Mouse (Mus musculus) liver, embryonic 13.5 days (tissue): ENCODE measurements around the gene Elovl3. TPM values are rescaled to one million over a fixed set of nuclear protein-coding genes. Genes with fewer than 3 reads are reported as not detected.

Experiments used
- ATAC-seq: fragments of 200-750 bp; cut with Nextera tagmentation; 2 replicates; pipeline ENCODE4 v1.8.0; 2017; ENCODE audit warnings: low read depth, mild to moderate bottlenecking, moderate number of reproducible peaks, moderate library complexity
- DNase-seq: peaks from one replicate; pipeline ENCODE4 v3.0.0; 2022
- H3K27ac ChIP-seq: fragments of 300-500 bp; sonication (generic); 2 replicates; pipeline ENCODE4 v1.5.1; 2015; ENCODE audit warnings: moderate library complexity, mild to moderate bottlenecking, inconsistent platforms
- H3K27me3 ChIP-seq: fragments of 300-500 bp; sonication (generic); 2 replicates; pipeline ENCODE4 v1.6.1; 2015; ENCODE audit warnings: mild to moderate bottlenecking, inconsistent platforms
- H3K36me3 ChIP-seq: fragments of 300-500 bp; sonication (generic); 2 replicates; pipeline ENCODE4 v1.6.1; 2015; ENCODE audit warnings: mild to moderate bottlenecking, inconsistent platforms
- H3K4me1 ChIP-seq: fragments of 300-500 bp; sonication (generic); replicated peaks from 2 replicates; pipeline ENCODE4 v1.6.1; 2015; ENCODE audit warnings: inconsistent platforms
- H3K4me2 ChIP-seq: fragments of 300-500 bp; sonication (generic); 2 replicates; pipeline ENCODE4 v1.6.1; 2015; ENCODE audit warnings: inconsistent platforms, mild to moderate bottlenecking, moderate library complexity
- H3K4me3 ChIP-seq: fragments of 300-500 bp; sonication (generic); replicated peaks from 2 replicates; pipeline ENCODE4 v1.5.1; 2015; ENCODE audit warnings: mild to moderate bottlenecking, inconsistent platforms
- H3K9ac ChIP-seq: fragments of 300-500 bp; sonication (generic); 2 replicates; pipeline ENCODE4 v1.6.1; 2015; ENCODE audit warnings: mild to moderate bottlenecking, inconsistent platforms
- H3K9me3 ChIP-seq: fragments of 300-500 bp; sonication (generic); replicated peaks from 2 replicates; pipeline ENCODE4 v1.6.1; 2016; ENCODE audit warnings: inconsistent platforms
- WGBS: fragments of 180-500 bp; shearing (Covaris S2); methylation state at CpG from one replicate; pipeline ENCODE4 v1.1.7; 2015; ENCODE audit not compliant: insufficient replicate concordance; 5-methylcytosine and 5-hydroxymethylcytosine counted together
- polyA plus RNA-seq: library from polyadenylated mRNA; unstranded; fragments of >200 nt; fragmentation: Nextera tagmentation; extraction: Ambion mirVana; gene quantifications from 2 replicates; pipeline ENCODE4 v1.2.1, GENCODE M21; 2015

Elovl3 gene
- polyA plus RNA-seq, result 0.07 TPM in 1 of 2 replicates, not detected in the other

GRCm38 (mm10) chr19:46131694-46132525 lies at the start of gene Elovl3:
Elovl3 (plus strand) TSS chr19:46131897.
- Histone ChIP-seq H3K9ac (no peak within 1 kb of the TSS), H3K27ac (no peak within 1 kb of the TSS), H3K27me3 (peaks cover 80% of the 10 kb centered on the region), H3K9me3 (no peaks in the 10 kb centered on the region), H3K4me3 (peak within 1 kb of the TSS; percentile 27), H3K36me3 (no peaks in the 10 kb centered on the region), H3K4me2 (peak within 1 kb of the TSS; percentile 57), H3K4me1 (peaks cover 23% of the 10 kb centered on the region)
- DNase-seq, result peak; percentile 26
- WGBS, result 2% methylated on average over 31 of the region's 31 CpGs
- peak; percentile 65 for ATAC-seq

- no peaks in the 10 kb centered on the region for H3K27me3 ChIP-seq
- ATAC-seq (no peak), DNase-seq (no peak)
- no peak overlapping the region for H3K4me2 ChIP-seq
- H3K9me3 ChIP-seq, result no peaks in the 10 kb centered on the region
- no peak overlapping the region for H3K4me3 ChIP-seq
- H3K9ac ChIP-seq, result no peak overlapping the region
- WGBS, result 92% methylated on average over 8 of the region's 8 CpGs
- peaks cover 10% of the 10 kb centered on the region; the same call in 1 of the 2 replicates for H3K4me1 ChIP-seq
- no peak overlapping the region for H3K27ac ChIP-seq
- H3K36me3 ChIP-seq, result peaks cover 55% of the 10 kb centered on the region
These were observed 46.5 kb upstream of the Elovl3 start for GRCm38 (mm10) chr19:46085185-46085584.

GRCm38 (mm10) chr19:46086337-46086736 lies 45.4 kb upstream of the Elovl3 start:
- Histone ChIP-seq H3K27ac (no peak overlapping the region), H3K9me3 (no peaks in the 10 kb centered on the region), H3K4me1 (peaks cover 10% of the 10 kb centered on the region; the same call in 1 of the 2 replicates), H3K36me3 (peaks cover 43% of the 10 kb centered on the region), H3K9ac (no peak overlapping the region), H3K4me3 (no peak overlapping the region), H3K27me3 (no peaks in the 10 kb centered on the region), H3K4me2 (no peak overlapping the region)
- no peak; the same call in 1 of the 2 replicates for ATAC-seq
- WGBS, result 34% methylated on average over 3 of the region's 3 CpGs
- DNase-seq, result peak; percentile 42

- Histone ChIP-seq H3K4me3 (no peak overlapping the region), H3K27ac (no peak overlapping the region), H3K4me2 (no peak overlapping the region), H3K9me3 (no peaks in the 10 kb centered on the region), H3K36me3 (peaks cover 28% of the 10 kb centered on the region), H3K27me3 (no peaks in the 10 kb centered on the region), H3K4me1 (peaks cover 10% of the 10 kb centered on the region; the same call in 1 of the 2 replicates), H3K9ac (no peak overlapping the region)
- 76% methylated on average over 7 of the region's 7 CpGs for WGBS
- no peak for ATAC-seq
- no peak for DNase-seq
These were observed 43.8 kb upstream of the Elovl3 start for GRCm38 (mm10) chr19:46087871-46088270.

- no peaks in the 10 kb centered on the region for H3K36me3 ChIP-seq
- no peaks in the 10 kb centered on the region for H3K27me3 ChIP-seq
- no peak overlapping the region for H3K9ac ChIP-seq
- ATAC-seq (no peak), DNase-seq (no peak)
- WGBS, result 74% methylated on average over 4 of the region's 4 CpGs
- H3K4me3 ChIP-seq, result no peak overlapping the region
- no peak overlapping the region for H3K27ac ChIP-seq
- H3K9me3 ChIP-seq, result no peaks in the 10 kb centered on the region; the same call in 1 of the 2 replicates
- H3K4me2 ChIP-seq, result no peak overlapping the region
- H3K4me1 ChIP-seq, result peaks cover 10% of the 10 kb centered on the region; the same call in 1 of the 2 replicates
These were observed 40.1 kb upstream of the Elovl3 start for GRCm38 (mm10) chr19:46091641-46092040.

- no peak for ATAC-seq
- no peak overlapping the region for H3K9ac ChIP-seq
- no peak overlapping the region for H3K27ac ChIP-seq
- no peak overlapping the region for H3K4me2 ChIP-seq
- H3K27me3 ChIP-seq, result no peaks in the 10 kb centered on the region
- H3K4me3 ChIP-seq, result no peak overlapping the region
- WGBS, result 88% methylated on average over 2 of the region's 2 CpGs
- DNase-seq, result no peak
- H3K4me1 ChIP-seq, result no peaks in the 10 kb centered on the region
- no peaks in the 10 kb centered on the region for H3K36me3 ChIP-seq
- no peaks in the 10 kb centered on the region; the same call in 1 of the 2 replicates for H3K9me3 ChIP-seq
These were observed 37.6 kb upstream of the Elovl3 start for GRCm38 (mm10) chr19:46094144-46094543.

- no peak for ATAC-seq
These were observed 36.4 kb upstream of the Elovl3 start for GRCm38 (mm10) chr19:46095291-46095690.

GRCm38 (mm10) chr19:46096396-46096795 lies 35.3 kb upstream of the Elovl3 start:
- no peak overlapping the region for H3K4me3 ChIP-seq
- no peak overlapping the region for H3K27ac ChIP-seq
- no peaks in the 10 kb centered on the region for H3K4me1 ChIP-seq
- no peak overlapping the region for H3K4me2 ChIP-seq
- no peak overlapping the region for H3K9ac ChIP-seq
- H3K27me3 ChIP-seq, result no peaks in the 10 kb centered on the region
- H3K36me3 ChIP-seq, result no peaks in the 10 kb centered on the region
- DNase-seq (no peak), ATAC-seq (no peak)
- no peaks in the 10 kb centered on the region; the same call in 1 of the 2 replicates for H3K9me3 ChIP-seq
- 65% methylated on average over 5 of the region's 5 CpGs for WGBS

More at GRCm38 (mm10) chr19:46095291-46095690, 36.4 kb upstream of the Elovl3 start:
- no peaks in the 10 kb centered on the region for H3K27me3 ChIP-seq
- H3K9me3 ChIP-seq, result no peaks in the 10 kb centered on the region; the same call in 1 of the 2 replicates
- H3K36me3 ChIP-seq, result no peaks in the 10 kb centered on the region
- H3K4me1 ChIP-seq, result no peaks in the 10 kb centered on the region
- no peak overlapping the region for H3K27ac ChIP-seq
- no peak overlapping the region for H3K4me2 ChIP-seq
- H3K4me3 ChIP-seq, result no peak overlapping the region
- DNase-seq, result no peak
- no peak overlapping the region for H3K9ac ChIP-seq
- WGBS, result 68% methylated on average over 4 of the region's 4 CpGs

- no peaks in the 10 kb centered on the region for H3K27me3 ChIP-seq
- no peak for ATAC-seq
- H3K36me3 ChIP-seq, result no peaks in the 10 kb centered on the region
- H3K9ac ChIP-seq, result no peak overlapping the region
- DNase-seq, result no peak
- H3K4me1 ChIP-seq, result no peaks in the 10 kb centered on the region
- no peak overlapping the region for H3K27ac ChIP-seq
- H3K4me3 ChIP-seq, result no peak overlapping the region
- no peak overlapping the region for H3K4me2 ChIP-seq
- 74% methylated on average over 3 of the region's 3 CpGs for WGBS
- no peaks in the 10 kb centered on the region for H3K9me3 ChIP-seq
These were observed 32.1 kb upstream of the Elovl3 start for GRCm38 (mm10) chr19:46099561-46099960.

GRCm38 (mm10) chr19:46103437-46104186 lies 28.1 kb upstream of the Elovl3 start:
- Histone ChIP-seq H3K27me3 (no peaks in the 10 kb centered on the region), H3K4me1 (no peaks in the 10 kb centered on the region), H3K4me3 (no peak overlapping the region), H3K9ac (no peak overlapping the region), H3K36me3 (no peaks in the 10 kb centered on the region), H3K9me3 (no peaks in the 10 kb centered on the region), H3K27ac (no peak overlapping the region), H3K4me2 (no peak overlapping the region)
- no peak for DNase-seq
- no peak for ATAC-seq
- WGBS, result 68% methylated on average over 6 of the region's 6 CpGs

GRCm38 (mm10) chr19:46104187-46104557 lies 27.5 kb upstream of the Elovl3 start:
- H3K9me3 ChIP-seq, result no peaks in the 10 kb centered on the region
- H3K4me1 ChIP-seq, result no peaks in the 10 kb centered on the region
- H3K9ac ChIP-seq, result no peak overlapping the region
- DNase-seq, result no peak
- no peaks in the 10 kb centered on the region for H3K36me3 ChIP-seq
- 62% methylated on average over 2 of the region's 2 CpGs for WGBS
- ATAC-seq, result no peak
- no peaks in the 10 kb centered on the region for H3K27me3 ChIP-seq
- H3K4me3 ChIP-seq, result no peak overlapping the region
- no peak overlapping the region for H3K27ac ChIP-seq
- no peak overlapping the region for H3K4me2 ChIP-seq
